Comparison of ENCODE assay signal across 13 mouse cellular contexts in the genomic region with DNA sequence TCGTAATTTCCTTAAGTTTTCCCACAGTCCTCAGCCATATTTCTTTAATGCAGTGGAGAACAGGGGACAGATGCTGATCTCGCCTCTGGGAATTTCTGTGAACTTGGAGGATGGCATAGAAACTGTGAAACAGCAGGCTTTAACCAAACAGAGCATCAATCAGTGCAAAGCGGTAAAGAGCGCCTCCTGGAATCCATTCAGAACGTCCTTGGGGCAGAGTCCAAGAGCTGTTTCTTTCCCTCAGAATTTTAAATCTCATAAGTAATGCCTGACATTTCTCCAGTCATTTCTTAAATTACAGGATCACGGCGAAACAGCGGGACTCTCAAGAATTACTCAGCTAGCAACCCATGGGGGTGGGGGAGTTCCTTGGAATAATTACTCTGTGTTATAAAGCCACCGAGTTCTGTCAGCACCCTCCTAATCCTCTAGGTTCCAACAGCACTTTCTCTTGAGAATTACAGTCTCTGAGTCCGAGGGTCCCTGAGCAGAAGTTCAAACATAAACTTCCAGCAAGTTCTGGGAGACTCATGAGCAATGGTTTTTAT.
DNase-seq lines count a peak whose midpoint lies in the region; ATAC-seq lines count a peak whose summit lies in the region.
"Had no signal": no experiment of that assay in that cellular context is flagged by ENCODE, and none has a peak within 500 bp of the region (broad histone marks: within the 10 kb centered on the region; RNA-seq: fewer than 3 reads in every experiment).

No protein-coding gene starts in this region.

- peak overlapping the region; percentile 30; the same call in 1 of the 2 replicates for H3K4me2 ChIP-seq in kidney, embryonic 15.5 days
- no peak overlapping the region; the same call in 1 of the 2 replicates for H3K4me2 ChIP-seq in kidney, embryonic 16.5 days (replicated peaks; ENCODE audit: low read depth, low read length)
- peak overlapping the region; percentile 29 for H3K4me2 ChIP-seq in embryonic facial prominence, embryonic 13.5 days
- peak overlapping the region; percentile 4; the same call in 1 of the 2 replicates for H3K4me2 ChIP-seq in limb, embryonic 15.5 days
- H3K4me2 ChIP-seq: liver, embryonic 15.5 days; midbrain, embryonic 12.5 days had no signal

- no peak overlapping the region for H3K4me3 ChIP-seq in kidney, embryonic 15.5 days (replicated peaks)
- H3K4me3 ChIP-seq in kidney, embryonic 16.5 days (ENCODE audit: low read length): no peak overlapping the region
- H3K4me3 ChIP-seq in embryonic facial prominence, embryonic 13.5 days: no peak overlapping the region
- H3K4me3 ChIP-seq in limb, embryonic 15.5 days: no peak overlapping the region
- H3K4me3 ChIP-seq: hindbrain, embryonic 15.5 days; liver, embryonic 15.5 days; midbrain, embryonic 12.5 days had no signal

- no peak overlapping the region for H3K27ac ChIP-seq in kidney, embryonic 15.5 days
- no peak overlapping the region for H3K27ac ChIP-seq in kidney, embryonic 16.5 days (ENCODE audit: low read length)
- H3K27ac ChIP-seq in embryonic facial prominence, embryonic 13.5 days: peak overlapping the region; percentile 62
- 0 out of 2 replicates have a peak overlapping the region, but pooled peaks have one; percentile 2 for H3K27ac ChIP-seq in limb, embryonic 15.5 days
- H3K27ac ChIP-seq: hindbrain, embryonic 15.5 days; liver, embryonic 15.5 days; midbrain, embryonic 12.5 days had no signal

- DNase-seq in adrenal gland, adult 2 months: peak; percentile 6
- DNase-seq in adrenal gland, postnatal 4 days (ENCODE audit: low spot score in 2 of 2): no peak
- DNase-seq in spleen, postnatal 4 days (ENCODE audit: low spot score in 2 of 2): no peak
- no peak for DNase-seq in right cerebral cortex, adult 18-20 months
- DNase-seq: gastrocnemius, postnatal 36 days had no signal

- peaks cover 25% of the 10 kb centered on the region for H3K4me1 ChIP-seq in kidney, embryonic 15.5 days
- peaks cover 24% of the 10 kb centered on the region for H3K4me1 ChIP-seq in kidney, embryonic 16.5 days (ENCODE audit: insufficient read depth, low read length)
- H3K4me1 ChIP-seq in embryonic facial prominence, embryonic 13.5 days: peaks cover 27% of the 10 kb centered on the region
- H3K4me1 ChIP-seq in limb, embryonic 15.5 days: peaks cover 25% of the 10 kb centered on the region
- H3K4me1 ChIP-seq: liver, embryonic 15.5 days had no signal

- H3K36me3 ChIP-seq in kidney, embryonic 15.5 days: no peaks in the 10 kb centered on the region
- no peaks in the 10 kb centered on the region for H3K36me3 ChIP-seq in kidney, embryonic 16.5 days (ENCODE audit: insufficient read depth, low read length)
- H3K36me3 ChIP-seq in embryonic facial prominence, embryonic 13.5 days: no peaks in the 10 kb centered on the region
- H3K36me3 ChIP-seq in limb, embryonic 15.5 days: no peaks in the 10 kb centered on the region
- H3K36me3 ChIP-seq: G1E; hindbrain, embryonic 15.5 days; liver, embryonic 15.5 days; midbrain, embryonic 12.5 days had no signal

- H3K9me3 ChIP-seq in kidney, embryonic 15.5 days (replicated peaks): 0 out of 2 replicates have a peak, but pooled peaks cover 2% of the 10 kb centered on the region
- H3K9me3 ChIP-seq in kidney, embryonic 16.5 days (ENCODE audit: low read length): no peaks in the 10 kb centered on the region
- H3K9me3 ChIP-seq in embryonic facial prominence, embryonic 13.5 days: no peaks in the 10 kb centered on the region
- no peaks in the 10 kb centered on the region for H3K9me3 ChIP-seq in limb, embryonic 15.5 days
- H3K9me3 ChIP-seq: hindbrain, embryonic 15.5 days; liver, embryonic 15.5 days; midbrain, embryonic 12.5 days had no signal

- H3K9ac ChIP-seq in kidney, embryonic 15.5 days: no peak overlapping the region
- no peak overlapping the region for H3K9ac ChIP-seq in kidney, embryonic 16.5 days (replicated peaks; ENCODE audit: low read length)
- no peak overlapping the region for H3K9ac ChIP-seq in embryonic facial prominence, embryonic 13.5 days
- H3K9ac ChIP-seq in limb, embryonic 15.5 days: no peak overlapping the region
- H3K9ac ChIP-seq: hindbrain, embryonic 15.5 days; liver, embryonic 15.5 days; midbrain, embryonic 12.5 days had no signal

- ATAC-seq in kidney, embryonic 15.5 days (replicated peaks; ENCODE audit: low FRiP score): no peak
- no peak for ATAC-seq in kidney, embryonic 16.5 days (ENCODE audit: low FRiP score, low TSS enrichment)
- no peak; the same call in 1 of the 2 replicates for ATAC-seq in embryonic facial prominence, embryonic 13.5 days (ENCODE audit: insufficient number of reproducible peaks, insufficient read depth, low FRiP score, low TSS enrichment, low read depth)
- ATAC-seq in limb, embryonic 15.5 days (ENCODE audit: insufficient number of reproducible peaks, low FRiP score, low TSS enrichment, low read depth): no peak

- WGBS in kidney, embryonic 15.5 days: 33% methylated on average over 10 of the region's 10 CpGs
- WGBS in kidney, embryonic 16.5 days: 31% methylated on average over 10 of the region's 10 CpGs
- whole genome bisulfite sequencing in embryonic facial prominence, embryonic 13.5 days: 10% methylated on average over 10 of the region's 10 CpGs
- 9% methylated on average over 10 of the region's 10 CpGs for WGBS in limb, embryonic 15.5 days

- H3K27me3 ChIP-seq in kidney, embryonic 15.5 days: no peaks in the 10 kb centered on the region
- H3K27me3 ChIP-seq in kidney, embryonic 16.5 days (ENCODE audit: insufficient read depth, low read length): no peaks in the 10 kb centered on the region
- H3K27me3 ChIP-seq in embryonic facial prominence, embryonic 13.5 days: no peaks in the 10 kb centered on the region
- no peaks in the 10 kb centered on the region for H3K27me3 ChIP-seq in limb, embryonic 15.5 days
- H3K27me3 ChIP-seq: hindbrain, embryonic 15.5 days; liver, embryonic 15.5 days; midbrain, embryonic 12.5 days had no signal

Comparison
In these comparisons a context has a peak if more than half of its experiments do, and no peak if none do; other contexts are left out.
1. H3K27ac ChIP-seq: peak in embryonic facial prominence, embryonic 13.5 days (single experiment) and limb, embryonic 15.5 days (single experiment); none in kidney, embryonic 15.5 days (single experiment) and kidney, embryonic 16.5 days (single experiment).